Mouse (Mus musculus) intestine, postnatal 0 days (tissue): ENCODE data around the gene Frmd5. TPM values are rescaled to one million over a fixed set of nuclear protein-coding genes. Genes with fewer than 3 reads are reported as not detected.

Experiments
- ATAC-seq: fragments of 200-750 bp; cut with Nextera tagmentation; 2 replicates; pipeline ENCODE4 v1.8.0; 2017; ENCODE audit warnings: mild to moderate bottlenecking, moderate TSS enrichment, moderate library complexity
- H3K27ac ChIP-seq: fragments of 300-500 bp; sonication (generic); 2 replicates; pipeline ENCODE4 v1.5.1; 2014; ENCODE audit warnings: mild to moderate bottlenecking, low read depth, low read length, moderate library complexity
- H3K27me3 ChIP-seq: fragments of 300-500 bp; sonication (generic); replicated peaks from 2 replicates; pipeline ENCODE4 v1.6.1; 2014; ENCODE audit warnings: low read length, mixed read lengths; ENCODE audit not compliant: control insufficient read depth, insufficient read depth
- H3K36me3 ChIP-seq: fragments of 300-500 bp; sonication (generic); 2 replicates; pipeline ENCODE4 v1.6.1; 2014; ENCODE audit warnings: mild to moderate bottlenecking, moderate library complexity; ENCODE audit not compliant: control insufficient read depth, insufficient read depth
- H3K4me1 ChIP-seq: fragments of 300-500 bp; sonication (generic); replicated peaks from 2 replicates; pipeline ENCODE4 v1.6.1; 2014; ENCODE audit warnings: antibody characterized with exemption, low read length, mixed read lengths; ENCODE audit not compliant: control insufficient read depth, insufficient read depth
- H3K4me2 ChIP-seq: fragments of 300-500 bp; sonication (generic); replicated peaks from 2 replicates; pipeline ENCODE4 v1.6.1; 2014; ENCODE audit warnings: low read depth, mild to moderate bottlenecking, moderate library complexity
- H3K4me3 ChIP-seq: fragments of 300-500 bp; sonication (generic); 2 replicates; pipeline ENCODE4 v1.5.1; 2014; ENCODE audit warnings: low read depth, low read length
- H3K9ac ChIP-seq: fragments of 300-500 bp; sonication (generic); 2 replicates; pipeline ENCODE4 v1.6.1; 2014; ENCODE audit warnings: mild to moderate bottlenecking, low read depth, low read length
- H3K9me3 ChIP-seq: fragments of 300-500 bp; sonication (generic); 2 replicates; pipeline ENCODE4 v1.6.1; 2016; ENCODE audit warnings: mixed run types; ENCODE audit not compliant: control insufficient read depth
- CTCF ChIP-seq: sonication (generic); IDR thresholded peaks from 2 replicates; pipeline ENCODE4 v1.5.1; 2016; ENCODE audit warnings: low read depth, mild to moderate bottlenecking, control low read depth, antibody characterized with exemption, moderate library complexity
- WGBS: fragments of 180-500 bp; shearing (Covaris S2); extraction: QIAGEN DNeasy Blood & Tissue Kit; methylation state at CpG from one replicate; pipeline ENCODE4 v1.1.7; 2014; 5-methylcytosine and 5-hydroxymethylcytosine counted together
- polyA plus RNA-seq: library from polyadenylated mRNA; unstranded; fragments of >200 nt; fragmentation: Nextera tagmentation; extraction: Ambion mirVana; gene quantifications from 2 replicates; pipeline ENCODE4 v1.2.1, GENCODE M21; 2015

Gene Frmd5
- polyA plus RNA-seq, 1 experiment from 2014 or later = 0.50 TPM

GRCm38 (mm10) chr2:121787767-121788166, 19.1 kb downstream of the Frmd5 start:
- Histone ChIP-seq H3K4me2 (peak overlapping the region; percentile 45), H3K36me3 (no peaks in the 10 kb centered on the region), H3K9ac (no peak overlapping the region), H3K4me1 (no peaks in the 10 kb centered on the region), H3K27me3 (no peaks in the 10 kb centered on the region), H3K27ac (no peak overlapping the region), H3K4me3 (no peak overlapping the region), H3K9me3 (no peaks in the 10 kb centered on the region)
- ATAC-seq = 0 out of 2 replicates have a peak, but pooled peaks have one; percentile 33
- no peak for TF ChIP-seq CTCF
- WGBS = 32% methylated on average over 13 of the region's 13 CpGs

- no peak overlapping the region for H3K4me3 ChIP-seq
- H3K9ac ChIP-seq = no peak overlapping the region
- WGBS = 21% methylated on average over 7 of the region's 7 CpGs
- H3K4me2 ChIP-seq = peak overlapping the region; percentile 45; the same call in 1 of the 2 replicates
- H3K9me3 ChIP-seq = no peaks in the 10 kb centered on the region
- no peaks in the 10 kb centered on the region for H3K36me3 ChIP-seq
- no peaks in the 10 kb centered on the region for H3K4me1 ChIP-seq
- no peak overlapping the region for H3K27ac ChIP-seq
- no peak for ATAC-seq
- TF ChIP-seq CTCF = no peak
- H3K27me3 ChIP-seq = no peaks in the 10 kb centered on the region
These were observed 19.6 kb downstream of the Frmd5 start for GRCm38 (mm10) chr2:121787271-121787670.

GRCm38 (mm10) chr2:121776219-121776618, 30.7 kb downstream of the Frmd5 start:
- no peak overlapping the region for H3K27ac ChIP-seq
- no peak overlapping the region for H3K4me2 ChIP-seq
- H3K9me3 ChIP-seq = no peaks in the 10 kb centered on the region
- no peak overlapping the region for H3K4me3 ChIP-seq
- 82% methylated on average over 7 of the region's 7 CpGs for WGBS
- TF ChIP-seq CTCF = no peak
- H3K9ac ChIP-seq = no peak overlapping the region
- ATAC-seq = no peak
- no peaks in the 10 kb centered on the region for H3K4me1 ChIP-seq
- H3K27me3 ChIP-seq = no peaks in the 10 kb centered on the region
- H3K36me3 ChIP-seq = no peaks in the 10 kb centered on the region

- no peaks in the 10 kb centered on the region for H3K4me1 ChIP-seq
- H3K9me3 ChIP-seq = no peaks in the 10 kb centered on the region
- no peaks in the 10 kb centered on the region for H3K36me3 ChIP-seq
- H3K4me2 ChIP-seq = no peak overlapping the region
- no peak overlapping the region for H3K27ac ChIP-seq
- ATAC-seq = no peak
- H3K27me3 ChIP-seq = no peaks in the 10 kb centered on the region
- no peak overlapping the region for H3K9ac ChIP-seq
- TF ChIP-seq CTCF = no peak
- WGBS = 83% methylated on average over 5 of the region's 5 CpGs
- H3K4me3 ChIP-seq = no peak overlapping the region
These were observed 42.0 kb downstream of the Frmd5 start for GRCm38 (mm10) chr2:121764851-121765250.

GRCm38 (mm10) chr2:121761861-121762260, 45.0 kb downstream of the Frmd5 start:
- no peaks in the 10 kb centered on the region for H3K9me3 ChIP-seq
- H3K27me3 ChIP-seq = no peaks in the 10 kb centered on the region
- no peak for ATAC-seq
- no peak overlapping the region for H3K9ac ChIP-seq
- H3K27ac ChIP-seq = no peak overlapping the region
- H3K4me1 ChIP-seq = no peaks in the 10 kb centered on the region
- H3K4me2 ChIP-seq = no peak overlapping the region
- WGBS = 89% methylated on average over 5 of the region's 5 CpGs
- H3K4me3 ChIP-seq = no peak overlapping the region
- TF ChIP-seq CTCF = no peak
- H3K36me3 ChIP-seq = no peaks in the 10 kb centered on the region

- Histone ChIP-seq H3K4me1 (no peaks in the 10 kb centered on the region), H3K9ac (no peak overlapping the region), H3K4me2 (no peak overlapping the region), H3K9me3 (no peaks in the 10 kb centered on the region), H3K36me3 (no peaks in the 10 kb centered on the region), H3K27ac (no peak overlapping the region), H3K4me3 (no peak overlapping the region), H3K27me3 (no peaks in the 10 kb centered on the region)
- ATAC-seq = no peak
- no peak for TF ChIP-seq CTCF
- 82% methylated on average over 11 of the region's 11 CpGs for WGBS
These were observed 45.5 kb downstream of the Frmd5 start for GRCm38 (mm10) chr2:121761281-121761795.

GRCm38 (mm10) chr2:121760646-121761045, 46.2 kb downstream of the Frmd5 start:
- 85% methylated on average over 9 of the region's 9 CpGs for WGBS
- ATAC-seq = no peak
- no peak overlapping the region for H3K9ac ChIP-seq

More at GRCm38 (mm10) chr2:121760646-121761045, 46.2 kb downstream of the Frmd5 start:
- Histone ChIP-seq H3K4me3 (no peak overlapping the region), H3K9me3 (no peaks in the 10 kb centered on the region), H3K36me3 (no peaks in the 10 kb centered on the region), H3K27ac (no peak overlapping the region), H3K27me3 (no peaks in the 10 kb centered on the region), H3K4me1 (no peaks in the 10 kb centered on the region), H3K4me2 (no peak overlapping the region)
- TF ChIP-seq CTCF = no peak
